Mouse (Mus musculus): Measurements from ENCODE around the gene Cd59b.

DNA sequence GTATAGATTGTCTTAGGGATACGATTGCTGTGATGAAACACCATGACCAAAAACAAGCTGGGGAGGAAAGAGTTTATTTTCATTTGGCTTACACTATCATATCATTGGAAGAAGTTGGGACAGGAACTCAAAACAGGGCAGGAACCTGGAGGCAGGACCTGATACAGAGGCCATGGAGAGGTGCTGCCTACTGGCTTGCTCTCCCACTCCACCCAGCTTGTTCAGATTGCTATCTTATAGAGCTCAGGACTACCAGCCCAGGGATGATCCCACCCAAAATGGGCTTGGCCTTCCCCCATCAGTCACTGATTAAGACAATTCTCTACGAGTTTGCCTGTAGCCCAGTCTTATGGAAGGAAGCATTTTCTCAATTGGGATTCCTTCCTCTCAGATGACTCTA is 5.5 kb upstream of the Cd59b start:
- TF ChIP-seq USF1 (IDR thresholded peaks at IDR 0.05; ENCODE audit: low read depth) (no peak), CTCF (IDR thresholded peaks at IDR 0.05; ENCODE audit: control insufficient read depth, insufficient read depth, insufficient read length) (no peak), CEBPB (IDR thresholded peaks at IDR 0.05; ENCODE audit: low read depth) (no peak), MYOD1 (IDR thresholded peaks at IDR 0.05; ENCODE audit: control insufficient read depth, insufficient read length, low read depth) (no peak), MAX (IDR thresholded peaks at IDR 0.05) (no peak), MYOG (IDR thresholded peaks at IDR 0.05; ENCODE audit: control insufficient read depth, extremely low read depth, insufficient read length) (no peak)

All from C2C12 (cell line).